Mouse (Mus musculus) heart, postnatal 0 days (tissue): ENCODE results near the gene Sec24a.

ENCODE experiments used
- CTCF ChIP-seq: IDR thresholded peaks from 2 replicates; pipeline ENCODE4 v1.5.1; 2016; ENCODE audit warnings: antibody characterized with exemption, control low read depth, low read depth
- EP300 ChIP-seq: IDR thresholded peaks from 2 replicates; pipeline ENCODE4 v1.6.1; 2016; ENCODE audit warnings: antibody characterized with exemption, low read depth

DNA sequence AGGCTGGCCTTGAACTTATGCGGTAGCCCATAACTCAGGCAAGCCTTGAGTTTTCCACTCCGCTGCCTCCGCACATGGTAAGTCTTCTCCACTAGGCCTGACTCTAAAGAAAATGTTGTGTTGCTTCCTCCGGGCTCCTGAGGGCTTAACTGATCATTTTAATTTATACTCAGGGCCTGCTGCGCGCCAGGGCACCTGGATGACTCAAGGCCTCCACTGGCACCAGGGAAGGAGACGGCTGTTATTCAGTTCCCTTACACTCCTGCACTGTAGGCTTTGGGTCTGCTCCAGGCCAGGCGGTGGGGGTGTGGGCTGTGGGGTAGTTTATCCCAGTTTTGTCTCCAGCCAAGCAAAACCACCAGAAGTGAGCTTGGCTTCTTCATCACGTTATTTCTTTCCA is 90.1 kb downstream of the Sec24a start:
- TF ChIP-seq CTCF: no peak
- TF ChIP-seq EP300: no peak
